Mouse (Mus musculus): ENCODE results near the gene Fbxl20. TPM values are rescaled to one million over a fixed set of nuclear protein-coding genes. Genes with fewer than 3 reads are reported as not detected.

Gene Fbxl20
- polyA plus RNA-seq, 1 experiment = 15.4 TPM

- no peak for TF ChIP-seq CTCF (IDR thresholded peaks at IDR 0.05; ENCODE audit: extremely low read depth, insufficient read depth, insufficient read length, insufficient replicate concordance)
- no peak for TF ChIP-seq POLR2A (IDR thresholded peaks at IDR 0.05; ENCODE audit: low read depth, low read length)
- Histone ChIP-seq H3K27me3 (ENCODE audit: control insufficient read depth, insufficient read depth, low read length) (peaks cover 4% of the 10 kb centered on the region), H3K4me1 (ENCODE audit: control insufficient read depth, insufficient read depth, insufficient read length) (0 out of 2 replicates have a peak, but pooled peaks cover 4% of the 10 kb centered on the region), H3K36me3 (ENCODE audit: control insufficient read depth, insufficient read depth, low read length) (peaks cover 9% of the 10 kb centered on the region), H3K4me3 (ENCODE audit: extremely low read depth, insufficient read depth, insufficient read length) (no peak overlapping the region), H3K27ac (ENCODE audit: insufficient read depth, low read length) (no peak overlapping the region)
- WGBS = 80% methylated on average over 5 of the region's 5 CpGs
- DNase-seq (ENCODE audit: low read depth in 1 of 2, low spot score in 2 of 2) = no peak
These were observed 116.1 kb downstream of the Fbxl20 start for GRCm38 (mm10) chr11:98034061-98034460.

Other genes with a start within 250 kb of the Fbxl20 start
- gene Plxdc1, start 164.0 kb downstream of the Fbxl20 start, polyA plus RNA-seq (2012; rRNA removed) = 9.0 and 9.7 TPM in 2 replicates
- gene Arl5c, start 154.2 kb downstream of the Fbxl20 start, polyA plus RNA-seq (2012; rRNA removed) = 24.6 and 28.9 TPM in 2 replicates
- 8.5 and 8.9 TPM in 2 replicates for gene Cacnb1, start 127.4 kb downstream of the Fbxl20 start, polyA plus RNA-seq (2012; rRNA removed)
- 555 and 724 TPM in 2 replicates for gene Rpl19, start 123.7 kb downstream of the Fbxl20 start, polyA plus RNA-seq (2012; rRNA removed)
- gene Stac2, start 96.9 kb downstream of the Fbxl20 start, polyA plus RNA-seq (2012; rRNA removed) = 6.3 and 6.6 TPM in 2 replicates
- gene Med1, start 42.9 kb upstream of the Fbxl20 start, polyA plus RNA-seq (2012; rRNA removed) = 8.8 and 9.2 TPM in 2 replicates
- gene Cdk12, start 52.7 kb upstream of the Fbxl20 start, polyA plus RNA-seq (2012; rRNA removed) = 12.4 and 12.7 TPM in 2 replicates
- not detected in 2 replicates for gene Neurod2, start 179.2 kb upstream of the Fbxl20 start, polyA plus RNA-seq (2012; rRNA removed)
- 0.27 and 0.44 TPM in 2 replicates for gene Ppp1r1b, start 198.0 kb upstream of the Fbxl20 start, polyA plus RNA-seq (2012; rRNA removed)
- gene Stard3, start 208.0 kb upstream of the Fbxl20 start, polyA plus RNA-seq (2012; rRNA removed) = 70.7 and 80.2 TPM in 2 replicates
- 0.42 and 0.43 TPM in 2 replicates for gene Tcap, start 233.4 kb upstream of the Fbxl20 start, polyA plus RNA-seq (2012; rRNA removed)
- 0.07 TPM in 1 of 2 replicates, not detected in the other for gene Pnmt, start 236.0 kb upstream of the Fbxl20 start, polyA plus RNA-seq (2012; rRNA removed)